Mouse (Mus musculus) spleen, postnatal 36 days (tissue): ENCODE measurements around the gene Fgf12.

ENCODE experiments used
- DNase-seq, 2 experiments: peaks; one replicate each; pipeline ENCODE4 v3.0.0; 2022; ENCODE audit warnings: low spot score in 2 of 2, mixed read lengths in 1 of 2

The Fgf12 gene

GRCm38 (mm10) chr16:28614412-28614811 is 138.5 kb downstream of the Fgf12 start:
- no peak for DNase-seq

- DNase-seq = no peak
Observed at GRCm38 (mm10) chr16:28610940-28611339, 141.9 kb downstream of the Fgf12 start.

GRCm38 (mm10) chr16:28603155-28603554 is 149.7 kb downstream of the Fgf12 start:
- no peak for DNase-seq

GRCm38 (mm10) chr16:28601723-28602122 is 151.1 kb downstream of the Fgf12 start:
- DNase-seq = no peak

- no peak for DNase-seq
Observed at GRCm38 (mm10) chr16:28596112-28596511, 156.8 kb downstream of the Fgf12 start.

GRCm38 (mm10) chr16:28593075-28593915 is 159.6 kb downstream of the Fgf12 start:
- peak in 1 of 2 experiments; percentile 8 for DNase-seq

GRCm38 (mm10) chr16:28592466-28592865 is 160.4 kb downstream of the Fgf12 start:
- no peak for DNase-seq

GRCm38 (mm10) chr16:28591583-28591982 is 161.3 kb downstream of the Fgf12 start:
- DNase-seq = no peak

GRCm38 (mm10) chr16:28572212-28572611 is 180.7 kb downstream of the Fgf12 start:
- no peak for DNase-seq

GRCm38 (mm10) chr16:28564716-28565217 is 188.1 kb downstream of the Fgf12 start:
- no peak for DNase-seq

GRCm38 (mm10) chr16:28564075-28564715 is 188.7 kb downstream of the Fgf12 start:
- DNase-seq = no peak

GRCm38 (mm10) chr16:28562847-28563246 is 190.0 kb downstream of the Fgf12 start:
- no peak for DNase-seq

GRCm38 (mm10) chr16:28555219-28555618 is 197.6 kb downstream of the Fgf12 start:
- no peak for DNase-seq

- no peak for DNase-seq
Observed at GRCm38 (mm10) chr16:28539423-28539822, 213.4 kb downstream of the Fgf12 start.

GRCm38 (mm10) chr16:28517596-28518524 is 235.0 kb downstream of the Fgf12 start:
- peak in 1 of 2 experiments; percentile 10 for DNase-seq

- DNase-seq = no peak
Observed at GRCm38 (mm10) chr16:28512446-28512845, 240.4 kb downstream of the Fgf12 start.

- DNase-seq = no peak
Observed at GRCm38 (mm10) chr16:28511413-28511812, 241.5 kb downstream of the Fgf12 start.

GRCm38 (mm10) chr16:28497971-28498607 is 254.8 kb downstream of the Fgf12 start:
- no peak for DNase-seq

- DNase-seq = no peak
Observed at GRCm38 (mm10) chr16:28491711-28492110, 261.2 kb downstream of the Fgf12 start.

GRCm38 (mm10) chr16:28490515-28490914 is 262.4 kb downstream of the Fgf12 start:
- no peak for DNase-seq

- no peak for DNase-seq
Observed at GRCm38 (mm10) chr16:28484920-28485319, 267.9 kb downstream of the Fgf12 start.
